Mouse (Mus musculus) MEL-GATA-1-ER (cell line): ENCODE measurements around the gene Mcm2.
A peak's percentile ranks its signal among the peaks of the same experiment; 100 is the strongest.

ENCODE experiments used
- DNase-seq: peaks from one replicate; pipeline ENCODE4 v3.0.0-alpha.2; 2012; ENCODE audit warnings: low read depth; ENCODE audit errors: extremely low read depth

Gene Mcm2

DNA sequence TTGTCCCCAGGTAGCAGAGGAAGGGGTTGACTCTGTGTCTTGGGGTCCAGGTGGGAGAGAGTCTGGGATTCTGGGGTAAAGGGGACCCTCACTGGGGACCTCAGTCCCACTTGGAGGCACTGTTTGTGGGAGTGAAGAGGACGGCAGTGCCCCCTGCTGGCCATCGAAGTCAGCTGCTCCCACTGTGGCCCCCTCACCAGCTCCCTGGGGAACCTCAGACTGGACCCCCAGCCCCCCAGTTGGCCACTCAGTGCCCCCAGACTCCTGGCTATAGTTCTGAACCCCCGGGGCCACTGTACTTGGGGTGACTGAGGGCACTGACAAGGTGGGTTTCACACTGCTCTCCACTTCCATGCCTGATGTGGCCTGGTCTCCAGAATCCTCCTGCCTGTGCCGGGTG is 49.3 kb downstream of the Mcm2 start:
- no peak for DNase-seq

DNA sequence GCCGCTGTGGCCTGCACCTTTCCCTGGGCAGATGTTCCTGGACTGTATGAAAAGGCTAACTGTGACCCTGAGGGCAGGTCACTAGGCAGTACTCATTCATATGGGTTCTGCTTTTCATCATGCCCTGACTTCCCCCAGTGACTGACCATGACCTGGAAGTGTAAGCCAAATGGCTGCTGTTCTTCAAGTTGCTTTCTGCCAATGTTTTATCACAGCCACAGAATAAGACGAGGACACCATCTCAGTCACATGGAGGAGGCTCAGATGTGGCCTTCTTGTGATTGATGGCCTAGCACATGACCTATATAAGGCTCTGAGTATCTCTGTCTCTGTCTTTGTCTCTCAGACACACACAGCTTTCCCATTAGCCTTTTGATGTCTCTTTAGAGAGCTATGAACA is 51.0 kb downstream of the Mcm2 start:
- no peak for DNase-seq

DNA sequence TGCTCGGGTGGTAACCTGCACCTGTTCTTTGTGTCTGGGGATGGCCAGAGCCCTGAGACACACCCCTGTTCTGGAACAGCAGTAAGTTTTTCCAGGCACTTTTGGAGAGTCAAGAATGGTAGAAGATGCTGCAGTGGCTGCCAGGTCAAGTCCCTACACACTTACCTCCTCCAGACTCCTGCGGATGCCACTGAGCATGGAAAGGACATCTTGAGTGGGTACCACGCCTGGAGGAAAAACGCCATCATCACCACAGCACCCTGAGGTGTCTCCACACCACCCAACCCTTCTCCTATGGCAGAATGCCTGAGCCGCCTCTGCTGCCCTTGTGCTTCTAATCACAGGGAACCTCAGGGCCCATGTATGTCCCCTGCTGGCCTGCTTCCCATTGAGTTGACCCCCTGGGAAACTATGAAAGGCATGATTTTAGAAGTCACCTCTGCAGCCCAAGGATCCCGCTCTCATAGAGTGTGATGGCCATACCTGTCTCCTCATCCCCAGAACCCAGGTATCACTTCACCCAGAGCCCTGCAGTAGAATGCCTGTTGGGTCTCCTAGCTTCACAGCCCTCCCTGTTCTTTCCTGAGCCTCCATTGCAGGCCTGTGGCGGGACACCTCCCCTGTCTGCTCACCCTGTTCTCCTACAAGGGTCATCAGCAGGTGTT is 53.5 kb downstream of the Mcm2 start:
- no peak for DNase-seq

DNA sequence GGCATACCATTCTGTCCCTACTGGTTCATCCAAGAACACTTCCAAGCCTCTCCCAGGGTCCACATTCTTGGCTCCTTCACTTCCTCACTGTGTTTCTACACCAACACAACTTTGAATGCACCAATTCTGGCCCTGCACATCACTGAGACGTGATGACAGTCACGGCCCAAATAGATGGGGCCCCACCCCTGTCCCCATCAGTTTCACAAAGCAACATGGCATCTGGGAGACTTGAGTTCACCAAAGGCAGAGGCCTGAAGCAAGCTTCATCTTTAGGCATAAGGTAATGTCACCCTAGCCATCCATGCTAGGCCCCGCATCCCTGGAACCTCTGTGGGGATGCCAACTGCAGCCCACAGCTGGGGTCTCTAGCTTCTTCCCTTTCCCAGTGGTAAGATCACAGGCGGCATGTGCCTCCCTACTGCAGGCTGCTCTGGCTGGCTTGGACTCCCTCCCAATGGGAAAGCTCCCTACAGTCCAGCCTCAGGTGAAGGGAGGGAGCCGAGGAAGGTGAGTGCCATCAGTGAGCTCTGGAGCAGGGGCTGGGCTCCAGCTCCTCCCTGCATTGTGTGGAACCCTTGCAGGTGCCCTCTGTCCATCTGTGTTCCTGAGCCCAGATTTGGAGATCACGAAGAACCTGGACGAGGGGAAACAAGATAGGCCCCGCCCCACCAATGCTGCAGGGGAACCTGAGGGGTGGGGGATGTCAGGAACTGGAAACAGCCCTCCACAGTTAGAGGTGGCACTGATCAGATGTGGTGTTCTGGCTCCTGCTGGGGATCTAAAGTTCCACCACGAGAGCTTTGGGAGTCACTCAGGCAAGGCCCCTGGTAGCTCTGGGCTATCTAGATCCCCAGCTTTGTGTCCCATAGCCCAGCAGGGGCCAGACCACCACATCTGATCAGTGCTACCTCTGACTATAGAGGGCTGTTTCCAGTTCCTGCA is 54.5 kb downstream of the Mcm2 start:
- no peak for DNase-seq

DNA sequence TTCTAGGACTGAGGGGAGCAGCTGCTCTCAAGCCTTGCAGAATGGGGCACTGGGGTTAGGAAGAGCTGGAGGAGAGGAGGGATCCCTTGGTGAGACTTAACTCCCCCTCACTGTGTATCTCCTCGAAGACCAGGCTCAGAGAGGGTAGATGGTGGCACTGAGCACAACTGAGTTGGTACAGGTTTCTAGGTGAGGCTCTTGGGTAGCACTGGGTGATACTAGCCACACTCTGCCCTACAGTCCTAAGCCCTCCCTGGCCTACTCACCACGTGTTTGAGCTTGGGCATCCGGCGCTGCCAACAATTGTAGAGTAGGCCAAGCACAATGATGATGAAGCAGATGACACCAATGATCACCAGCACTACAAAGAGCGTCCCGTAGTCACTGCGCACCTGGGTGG is 55.3 kb downstream of the Mcm2 start:
- no peak for DNase-seq

DNA sequence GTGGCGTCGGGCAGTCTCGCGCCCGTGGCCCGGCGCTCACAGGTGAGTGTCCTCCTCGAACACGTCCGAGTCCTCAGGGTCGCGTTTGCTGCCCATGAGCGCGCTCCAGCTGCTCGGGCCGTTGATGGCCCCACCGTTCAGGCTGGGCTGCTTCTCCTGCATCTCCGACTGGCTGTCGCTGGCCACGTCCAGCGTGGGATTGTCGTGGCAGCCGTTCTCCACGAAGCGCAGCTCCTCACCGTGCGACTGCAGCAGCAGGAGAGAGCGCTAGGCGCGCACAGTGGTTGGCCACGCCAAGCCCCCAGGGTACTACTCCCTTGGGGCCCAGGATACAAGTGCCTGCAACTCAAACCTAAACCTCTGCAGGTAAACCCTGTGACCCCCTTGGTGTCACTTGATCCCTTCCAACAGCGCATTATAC is 55.8 kb downstream of the Mcm2 start:
- no peak for DNase-seq

DNA sequence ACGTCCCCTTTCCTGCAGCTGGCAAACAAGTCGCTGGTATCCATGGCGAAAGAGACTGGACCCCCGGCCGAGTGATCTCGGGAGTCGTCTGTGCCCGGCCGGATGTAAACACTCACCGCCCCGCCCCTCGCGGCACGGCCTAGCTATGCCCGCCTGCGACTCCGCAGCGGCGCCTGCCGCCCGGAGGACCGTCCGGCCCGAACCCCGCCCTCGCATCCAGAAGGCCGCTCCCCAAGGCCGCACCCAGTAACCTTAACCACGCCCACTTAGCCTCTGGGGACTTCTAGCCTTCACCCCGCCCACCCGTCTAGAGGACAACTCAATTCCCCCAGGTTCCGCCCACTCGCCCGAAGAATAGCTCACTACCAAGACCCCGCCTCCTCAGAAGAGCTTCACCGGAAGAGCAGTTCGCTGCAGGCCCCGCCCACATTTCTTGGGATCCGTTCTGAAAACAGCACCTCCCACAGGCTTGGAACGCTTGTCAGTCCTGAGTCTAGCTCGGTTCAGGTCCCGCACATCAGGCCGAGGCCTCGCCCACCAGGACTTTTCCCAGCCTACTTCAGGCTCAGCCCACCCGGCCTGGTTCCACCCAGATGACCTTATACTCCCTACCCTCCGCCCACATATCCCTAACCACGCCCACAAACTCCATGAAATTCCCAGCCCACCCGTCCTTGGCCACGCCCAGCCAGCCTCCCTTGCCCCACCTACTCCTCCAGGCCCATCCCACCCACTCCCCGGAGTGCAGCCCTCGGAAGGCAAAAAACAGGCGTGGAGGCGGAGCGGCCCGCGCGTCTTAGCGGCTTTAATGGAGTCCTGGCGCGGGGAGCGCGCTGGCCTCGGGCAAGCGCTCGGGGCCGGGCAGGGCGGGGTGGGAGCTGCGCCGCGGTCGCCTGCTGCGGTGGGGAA is 56.5 kb downstream of the Mcm2 start, which contains the start of gene Abtb1:
Gene Abtb1 (minus strand): TSS at position 204 of the 909 bp plus-strand sequence.
- peak; percentile 96 for DNase-seq

DNA sequence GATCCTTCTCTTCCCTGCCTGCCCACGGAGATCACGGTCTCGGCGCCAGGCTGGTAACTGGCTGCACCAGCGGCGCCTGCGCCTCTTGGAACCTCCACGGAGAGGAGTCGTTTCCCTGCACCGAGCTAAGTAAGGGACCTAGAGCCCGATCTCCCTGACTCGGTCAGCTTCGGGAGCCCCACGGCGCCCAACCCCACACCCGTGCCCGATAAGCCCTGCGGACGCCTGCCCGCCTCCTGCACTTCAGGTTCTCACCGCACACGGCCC is 57.1 kb downstream of the Mcm2 start:
- no peak for DNase-seq

DNA sequence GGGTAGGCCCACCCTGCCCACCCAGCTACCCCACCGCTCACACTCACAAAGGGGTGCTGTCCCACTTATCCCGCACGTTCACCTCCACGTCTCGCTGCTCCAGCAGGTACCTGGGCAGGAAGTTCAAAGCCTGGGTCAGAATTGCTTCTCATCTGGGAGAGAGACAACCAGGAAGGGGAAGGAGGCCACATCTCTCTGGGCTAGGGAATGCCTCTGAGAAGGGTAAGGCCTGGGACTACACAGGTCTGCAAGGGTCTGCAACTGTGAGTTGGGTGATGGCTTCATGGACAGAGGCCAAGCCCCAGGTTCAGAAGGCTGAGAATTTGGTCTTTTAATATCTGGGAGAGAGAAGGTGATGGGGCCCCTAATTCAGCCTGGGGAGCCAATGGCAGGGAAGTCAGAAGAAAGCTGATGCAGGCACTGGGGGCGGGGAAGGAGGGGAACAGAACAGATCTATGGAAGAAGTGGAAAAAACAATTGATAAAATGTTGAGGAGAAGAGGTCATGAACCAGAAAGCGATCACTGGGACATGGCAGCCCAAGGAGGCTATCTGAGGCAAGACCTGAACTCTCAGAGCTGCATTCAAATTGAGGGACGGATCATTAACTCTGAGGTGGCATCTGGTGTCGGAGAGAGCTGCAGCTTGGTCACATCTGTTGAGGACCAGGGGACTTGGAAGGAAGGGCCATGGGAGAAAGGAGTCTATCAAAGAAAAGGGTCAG is 57.6 kb downstream of the Mcm2 start:
- DNase-seq: no peak

DNA sequence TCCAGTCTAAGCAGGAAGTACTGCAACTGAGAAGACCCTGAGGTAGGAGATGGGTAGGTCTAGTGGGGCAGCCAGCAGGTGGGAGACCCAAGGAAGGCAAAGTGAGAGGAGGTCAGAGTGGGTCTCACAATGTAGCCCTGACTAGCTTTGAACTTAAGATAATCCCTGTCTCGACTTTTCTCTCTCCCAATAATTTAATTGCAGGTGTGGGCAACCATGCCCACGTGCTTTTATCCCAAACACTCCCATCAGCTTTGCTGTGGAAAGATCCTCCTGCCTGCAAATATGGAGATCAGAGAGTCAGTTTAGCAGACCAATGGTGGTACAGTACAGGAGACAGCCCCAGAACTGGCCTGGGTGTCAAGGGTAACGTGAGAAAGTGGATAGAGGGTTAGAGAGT is 58.4 kb downstream of the Mcm2 start:
- no peak for DNase-seq

DNA sequence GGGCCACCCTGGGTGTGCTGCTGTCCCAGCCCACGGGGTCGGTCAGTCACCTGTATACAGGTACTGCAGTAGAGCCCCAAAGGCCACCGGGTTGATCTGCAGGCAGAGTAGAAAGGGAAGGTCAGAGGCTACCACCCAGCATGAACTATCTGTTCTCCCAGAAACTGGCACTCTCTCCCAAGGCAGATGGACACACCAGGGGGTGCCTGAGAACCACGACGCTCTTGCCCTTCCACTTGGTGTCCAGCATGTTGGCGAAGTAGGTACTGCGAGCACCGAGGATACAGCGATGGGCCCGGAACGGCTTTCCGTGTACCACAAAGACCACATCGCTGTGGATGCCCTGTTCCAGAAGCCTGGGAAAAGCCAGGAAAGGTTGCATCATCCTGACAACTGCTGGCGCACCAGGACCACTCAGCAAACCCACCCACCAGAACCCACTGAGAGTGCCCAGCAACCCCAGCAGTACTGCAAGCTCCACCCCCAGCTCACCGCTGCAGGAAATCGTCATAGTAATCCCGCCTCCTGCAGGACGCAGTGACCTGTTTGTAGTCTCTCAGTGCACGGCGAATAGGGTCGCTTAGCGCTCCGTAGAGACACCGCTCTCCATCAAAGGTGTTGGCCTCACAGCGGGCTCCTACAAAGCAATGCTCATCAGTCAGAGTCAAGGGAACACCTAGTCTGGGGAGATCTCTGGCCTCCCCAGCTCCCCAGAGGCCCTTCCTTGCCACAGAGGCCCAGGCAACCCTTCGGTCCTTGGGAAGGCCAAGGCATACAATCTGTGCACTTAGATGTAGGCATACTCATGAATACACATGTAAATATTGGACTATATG is 59.2 kb downstream of the Mcm2 start:
- DNase-seq: no peak

DNA sequence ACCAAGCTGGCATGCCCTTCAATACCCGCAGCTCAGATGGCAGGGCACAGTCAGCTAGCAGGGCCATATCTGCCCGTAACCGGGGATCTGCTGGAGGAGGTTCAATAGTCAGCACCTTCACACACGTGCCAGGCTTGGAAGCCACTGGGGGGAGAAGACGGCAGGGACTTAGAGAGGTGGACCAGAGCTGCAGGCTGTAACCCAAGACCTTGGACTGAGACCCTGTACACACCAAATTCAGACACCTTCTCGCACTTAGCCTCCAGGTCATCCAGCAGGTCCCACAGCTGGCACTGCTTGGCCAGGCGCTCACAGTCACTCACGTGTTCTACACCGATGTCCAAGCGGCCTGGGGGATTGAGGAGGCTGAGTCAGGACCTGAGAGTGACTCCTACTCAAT is 60.0 kb downstream of the Mcm2 start:
- no peak for DNase-seq

DNA sequence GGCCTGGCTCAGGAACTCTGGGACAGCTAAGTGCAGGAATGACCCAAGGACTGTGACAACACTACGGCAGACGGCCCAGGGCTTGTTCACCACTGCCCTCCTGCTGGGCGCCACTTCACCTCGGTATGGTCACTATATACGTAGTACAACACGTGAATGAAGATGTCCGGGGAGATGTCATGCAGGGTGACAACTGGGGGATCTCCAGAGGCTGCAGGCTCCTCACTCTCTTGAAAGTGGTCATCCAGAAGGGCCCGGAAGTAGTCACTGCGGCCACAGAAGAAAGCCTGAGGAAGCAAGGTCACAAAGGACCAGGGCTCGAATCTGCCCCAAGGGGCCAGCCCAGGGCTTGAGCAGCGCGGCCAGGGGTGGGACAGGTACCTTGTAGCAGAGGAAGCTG is 60.6 kb downstream of the Mcm2 start:
- no peak for DNase-seq

DNA sequence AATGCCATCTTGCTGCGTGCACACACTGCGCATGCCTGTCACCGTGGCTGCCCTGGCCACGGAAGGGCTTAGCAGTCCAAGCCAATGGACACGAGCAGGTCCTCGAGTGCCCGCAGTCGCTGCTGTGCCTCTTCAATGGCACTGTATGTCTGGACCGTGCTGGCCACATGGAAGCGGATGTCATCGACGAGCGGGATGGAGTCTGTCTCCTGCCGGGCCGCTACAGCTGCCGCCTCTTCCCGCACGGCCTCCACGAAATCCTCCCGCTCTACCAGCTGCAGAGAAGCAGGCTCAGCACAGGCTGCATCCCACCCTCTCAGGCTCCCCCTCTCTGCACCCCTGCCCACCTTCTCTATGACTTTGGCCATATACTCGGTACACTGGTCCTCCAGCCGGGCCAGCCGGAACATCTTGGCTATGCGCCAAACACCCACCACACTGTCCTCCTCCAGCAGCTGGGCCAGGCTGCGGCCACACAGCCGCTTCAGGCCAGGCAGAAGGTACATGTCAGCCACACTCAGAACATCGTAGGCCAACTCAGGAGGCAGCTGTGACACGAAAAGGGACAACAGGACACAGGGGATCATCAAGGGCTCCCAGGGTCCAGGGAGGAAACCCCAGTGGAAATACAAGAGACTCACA is 62.3 kb downstream of the Mcm2 start:
- no peak for DNase-seq

DNA sequence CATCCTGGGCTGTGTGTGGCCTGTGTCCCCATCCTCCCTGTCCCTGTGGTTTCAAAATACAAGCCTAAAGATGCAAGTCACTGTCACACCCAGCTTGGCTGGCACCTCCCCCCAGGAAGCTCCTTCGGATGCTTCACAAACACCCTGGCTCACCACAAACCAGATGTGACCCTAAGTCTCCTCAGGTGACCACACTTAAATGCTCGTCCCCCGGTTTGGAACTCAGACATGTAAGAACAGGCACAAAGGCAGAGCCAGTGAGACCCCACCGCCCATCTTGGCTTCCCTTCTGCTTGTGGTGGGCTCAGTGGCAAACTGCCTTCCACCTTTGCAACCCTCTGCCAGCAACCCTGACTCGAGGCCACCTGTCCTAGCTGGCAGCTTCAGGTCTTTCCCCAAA is 63.5 kb downstream of the Mcm2 start:
- no peak for DNase-seq
